Mouse (Mus musculus) 3134 (cell line): ENCODE measurements at regions not wholly inside any gene's neighbourhood (a gene's known extent, or its start where the extent isn't known, plus 50 kb on each side); places are given as distances from the start of the nearest gene placed in this dataset.

Source experiments
- DNase-seq: peaks from one replicate; pipeline ENCODE4 v3.0.0-alpha.2; 2011; ENCODE audit warnings: low spot score; ENCODE audit not compliant: insufficient read length; ENCODE audit errors: extremely low read depth

DNA sequence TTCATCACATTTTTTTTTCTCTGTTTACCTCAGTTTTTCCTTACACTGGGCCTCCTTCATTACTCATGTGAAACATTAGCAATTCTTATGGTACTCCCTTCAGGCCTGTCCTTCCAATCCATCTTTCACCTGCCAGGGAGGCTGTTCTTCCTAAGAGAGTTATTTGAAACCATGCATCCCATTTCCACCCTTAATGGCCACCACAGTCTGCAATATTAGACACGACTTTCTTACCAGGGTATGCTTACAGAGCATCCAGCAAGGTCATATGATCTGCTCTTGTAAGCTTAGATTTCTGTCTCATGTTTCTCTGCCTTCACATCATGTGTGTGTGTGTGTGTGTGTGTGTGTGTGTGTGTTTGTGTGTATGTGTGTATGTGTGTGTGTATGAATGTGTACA, 739.7 kb upstream of the Frg1 start:
- no peak for DNase-seq

DNA sequence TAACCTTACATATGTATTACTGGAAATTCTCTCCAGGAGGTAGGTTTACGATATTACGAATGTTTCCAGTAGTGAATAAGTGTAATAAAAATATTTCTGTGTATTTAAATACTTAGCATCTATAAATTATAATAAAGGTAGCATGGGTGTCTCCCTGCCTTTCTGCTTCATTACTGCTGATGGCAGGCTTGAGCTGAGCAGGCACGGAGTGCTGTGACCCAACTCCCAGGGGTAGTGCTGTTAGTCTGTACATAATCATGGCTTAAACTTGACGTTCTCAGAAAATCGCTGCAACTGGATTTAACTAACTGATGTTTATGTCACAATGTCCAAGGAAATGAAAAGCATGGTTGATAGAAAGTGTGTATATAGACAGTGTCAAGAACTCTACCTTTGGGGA, 727.8 kb upstream of the Frg1 start:
- DNase-seq = no peak

DNA sequence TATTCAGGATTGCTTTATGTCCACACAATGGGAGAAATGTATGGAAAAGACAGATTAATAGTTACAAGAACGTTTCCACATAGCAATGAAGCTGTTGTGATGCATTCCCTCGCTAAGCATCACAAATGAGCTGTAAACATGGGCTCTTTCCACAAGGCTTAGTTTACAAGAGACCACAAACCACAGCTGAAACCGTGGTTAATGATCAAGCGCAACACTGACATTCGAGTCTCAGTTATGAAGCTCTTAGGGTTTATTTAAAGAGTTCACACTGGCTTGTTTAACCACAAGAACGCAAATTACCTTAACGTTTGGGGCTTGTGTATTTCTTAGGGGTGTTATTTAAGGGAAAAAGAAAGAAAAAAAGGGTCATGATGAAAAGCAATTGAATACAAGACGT, 727.3 kb upstream of the Frg1 start:
- no peak for DNase-seq

DNA sequence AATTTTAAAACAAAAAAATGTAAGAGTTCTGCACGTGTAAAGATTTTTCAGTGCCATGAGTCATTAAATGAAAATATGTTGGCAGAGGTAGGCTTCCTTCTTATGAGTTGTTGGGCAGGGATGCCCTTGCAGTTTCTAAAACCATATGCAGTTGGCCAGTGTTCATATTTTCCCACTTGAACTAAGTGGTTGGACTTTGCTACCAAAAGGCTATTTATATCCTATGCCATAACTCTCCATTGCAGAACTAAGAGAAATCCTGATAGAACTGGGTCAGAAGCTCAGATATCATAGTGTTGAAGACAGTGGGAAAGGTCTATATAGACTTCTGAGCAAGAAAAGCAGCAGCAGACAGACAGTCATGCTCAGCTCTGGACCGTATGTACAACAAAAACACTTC, 690.7 kb upstream of the Frg1 start:
- DNase-seq = no peak

DNA sequence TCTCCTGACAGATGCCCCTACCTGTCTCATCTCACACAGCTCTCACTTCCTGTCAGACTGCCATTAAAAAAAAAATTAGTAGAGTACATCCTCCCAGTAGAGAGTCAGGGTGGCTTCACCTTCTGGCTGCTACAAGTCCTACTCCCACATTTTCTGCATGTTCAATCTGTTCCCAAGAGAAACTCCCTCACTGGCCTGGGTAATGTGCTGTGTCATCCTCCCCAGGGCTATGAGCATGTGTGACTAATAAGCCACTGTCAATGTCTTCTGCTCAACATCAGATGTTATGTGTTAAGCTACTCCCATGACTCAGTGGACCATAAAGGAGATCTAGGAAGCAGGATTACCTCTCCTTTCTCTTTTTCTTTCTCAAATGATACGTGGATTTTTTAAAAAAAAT, 652.4 kb upstream of the Frg1 start:
- DNase-seq = peak; percentile 21

DNA sequence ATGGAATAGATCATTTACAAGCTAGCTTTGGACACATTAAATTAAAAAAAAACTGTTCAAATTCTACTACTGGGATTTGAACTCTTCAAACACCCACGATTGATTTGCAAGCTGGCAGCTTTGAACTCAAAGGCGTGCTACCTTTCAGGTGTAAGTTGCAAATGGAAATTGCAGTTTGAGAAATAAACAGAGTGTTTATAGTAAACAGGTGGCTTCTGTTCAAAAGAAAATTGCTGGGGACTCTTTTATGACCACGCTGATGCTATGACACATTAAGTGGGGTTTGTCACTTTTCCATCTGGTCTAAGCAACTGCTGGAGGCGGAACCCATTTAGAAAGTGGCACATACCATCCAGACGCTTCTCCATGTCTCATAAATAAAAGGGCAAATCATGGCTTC, 626.7 kb upstream of the Frg1 start:
- no peak for DNase-seq

DNA sequence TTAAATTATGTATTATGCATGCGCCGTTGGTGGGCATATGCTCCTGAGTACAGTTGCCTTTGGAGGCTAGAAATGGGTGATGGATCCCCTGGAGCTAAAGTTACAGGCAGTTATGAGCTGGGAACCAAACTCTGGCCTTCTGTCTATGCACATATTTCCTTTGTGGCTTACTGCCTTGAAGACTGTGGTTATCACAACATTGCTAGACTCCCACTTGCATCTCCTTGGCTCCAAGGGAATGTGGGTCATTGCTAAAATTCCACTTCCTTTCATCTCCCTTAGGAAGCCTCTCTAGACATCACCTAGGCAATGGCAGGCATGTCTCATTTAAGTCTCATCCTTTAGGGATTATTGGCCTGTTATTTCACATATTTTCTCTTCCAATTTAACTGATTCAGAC, 622.4 kb upstream of the Frg1 start:
- DNase-seq = no peak

DNA sequence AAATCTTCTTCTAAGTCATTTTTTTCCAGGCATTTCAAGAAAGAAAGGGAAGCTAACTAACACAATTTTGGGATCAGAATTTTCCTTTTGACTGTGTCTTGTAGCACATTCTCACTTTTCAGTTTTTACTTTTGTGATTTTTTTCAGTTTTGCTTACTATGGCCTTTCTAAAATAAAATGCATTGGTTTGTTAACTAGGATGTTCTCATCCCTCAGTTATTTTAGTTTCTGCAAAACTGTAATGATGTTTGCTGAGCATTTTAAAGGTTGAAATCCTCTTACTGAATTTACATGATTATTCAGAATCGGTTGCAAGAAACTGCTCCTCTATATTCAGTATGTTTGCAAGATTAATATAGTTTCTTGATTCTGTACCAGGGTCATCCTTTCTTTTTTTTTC, 610.1 kb upstream of the Frg1 start:
- DNase-seq = no peak

DNA sequence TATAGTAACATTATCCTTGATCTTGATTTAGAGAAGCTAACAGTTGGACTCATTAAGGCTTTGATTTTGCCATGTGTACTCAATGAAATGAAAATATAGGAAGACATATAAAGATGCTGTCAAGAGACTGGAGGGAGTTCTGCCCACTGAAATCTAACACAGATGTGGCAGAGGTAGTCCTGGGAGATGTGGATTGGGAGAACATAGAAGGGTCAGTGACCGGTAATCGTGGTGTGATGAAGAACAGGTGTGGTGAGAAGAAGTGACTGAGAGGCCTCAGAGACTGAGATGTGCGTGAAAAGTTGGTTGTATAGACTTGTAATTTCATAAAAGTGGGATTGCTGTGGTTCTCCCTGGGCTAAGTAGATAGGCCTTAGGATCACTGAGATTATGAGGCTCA, 600.9 kb upstream of the Frg1 start:
- no peak for DNase-seq

DNA sequence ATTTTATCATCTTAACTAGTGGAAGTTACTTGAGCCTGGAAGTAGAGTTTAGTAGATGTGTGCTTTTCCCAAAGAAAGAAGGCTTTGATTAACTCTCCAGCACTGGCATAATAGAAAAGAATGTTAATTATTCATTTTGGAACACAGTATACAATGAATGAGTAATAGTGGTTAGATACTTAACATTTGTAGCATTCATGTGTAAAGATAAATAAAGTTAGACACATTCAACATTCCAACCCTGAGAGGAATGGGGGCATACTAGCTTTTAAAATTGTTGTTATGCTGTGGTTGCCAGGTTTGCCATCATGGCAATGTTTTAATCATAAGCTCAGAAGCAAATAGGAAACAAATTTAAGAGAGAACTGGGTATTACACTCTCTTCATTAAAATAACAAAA, 586.3 kb upstream of the Frg1 start:
- peak; percentile 1 for DNase-seq

DNA sequence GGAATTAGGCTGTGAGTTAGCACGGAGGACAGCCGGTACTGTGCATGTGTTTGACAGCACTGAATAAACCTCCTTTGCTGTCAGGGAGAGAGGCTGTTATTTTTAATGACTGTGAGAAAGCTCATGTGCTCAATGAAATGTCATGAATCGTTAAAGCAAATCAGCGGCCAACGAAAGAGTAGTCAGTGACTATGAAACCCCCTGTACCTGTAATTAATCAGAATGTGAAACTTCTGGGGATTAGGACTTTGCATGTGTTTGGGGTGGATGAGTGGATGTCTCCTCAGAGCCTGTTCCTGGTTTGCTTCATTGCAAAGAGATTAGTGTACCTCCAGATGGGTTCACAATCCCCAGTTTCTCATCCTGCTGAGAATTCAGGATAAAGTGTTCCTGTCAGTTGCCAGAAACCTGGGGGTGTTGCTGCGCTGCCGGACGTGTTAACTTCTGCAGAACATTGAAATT, 572.2 kb upstream of the Frg1 start:
- DNase-seq = no peak

DNA sequence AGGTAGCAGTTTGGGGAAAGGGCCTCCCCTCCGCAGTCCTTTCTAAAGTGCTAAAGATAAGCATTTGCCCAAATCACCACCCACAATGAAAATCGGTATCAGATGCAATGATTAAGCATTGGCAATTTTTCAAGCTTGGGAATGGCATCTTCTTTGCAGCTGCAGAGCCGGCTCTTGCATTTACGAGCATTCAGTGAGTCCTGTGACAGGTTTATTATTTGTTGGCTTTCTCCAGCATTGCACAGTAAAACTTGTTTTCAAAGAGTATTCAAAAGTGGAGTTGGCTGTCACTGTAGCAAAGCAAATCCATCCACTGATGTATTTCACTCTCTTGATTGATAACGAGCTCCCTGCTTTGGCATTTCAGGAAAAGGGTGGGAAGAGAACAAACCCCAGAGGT, 571.3 kb upstream of the Frg1 start:
- no peak for DNase-seq

DNA sequence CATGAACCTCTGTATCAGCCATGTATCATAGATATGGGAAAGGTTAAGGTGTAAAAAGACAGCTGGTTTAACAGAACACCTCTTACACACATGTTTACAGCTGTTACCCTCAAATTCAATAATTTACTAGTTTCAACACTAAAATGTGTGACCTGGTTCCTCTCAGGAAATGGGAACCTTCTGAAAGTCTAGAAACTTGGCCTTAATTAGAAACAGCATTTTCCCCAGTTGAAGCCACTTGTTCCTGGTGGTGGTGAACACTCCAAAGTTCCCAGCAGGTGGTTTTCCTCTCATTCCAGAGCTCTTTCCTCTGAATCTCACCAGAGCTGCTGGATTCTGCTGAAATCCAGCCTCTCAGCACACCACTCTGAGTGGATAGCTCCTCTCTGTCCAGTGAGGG, 570.5 kb upstream of the Frg1 start:
- DNase-seq = no peak

DNA sequence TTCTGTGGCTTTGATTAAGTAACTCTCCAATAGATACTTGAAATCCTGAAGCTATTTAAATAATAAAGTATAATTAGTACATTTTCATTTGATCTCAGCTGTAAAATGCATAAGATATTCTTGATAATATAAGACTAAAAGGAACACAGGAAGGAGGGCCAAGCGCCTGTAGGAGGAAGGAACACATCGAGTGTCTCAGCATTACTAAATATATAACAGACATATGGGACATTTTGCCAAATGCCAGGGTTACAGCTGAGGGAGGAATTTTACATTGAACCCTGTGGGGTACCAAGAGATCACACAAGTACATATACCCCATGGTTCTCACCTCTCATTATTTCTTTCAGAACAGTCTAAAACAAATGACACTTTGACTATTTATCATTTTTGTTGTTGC, 555.5 kb upstream of the Frg1 start:
- DNase-seq = no peak

DNA sequence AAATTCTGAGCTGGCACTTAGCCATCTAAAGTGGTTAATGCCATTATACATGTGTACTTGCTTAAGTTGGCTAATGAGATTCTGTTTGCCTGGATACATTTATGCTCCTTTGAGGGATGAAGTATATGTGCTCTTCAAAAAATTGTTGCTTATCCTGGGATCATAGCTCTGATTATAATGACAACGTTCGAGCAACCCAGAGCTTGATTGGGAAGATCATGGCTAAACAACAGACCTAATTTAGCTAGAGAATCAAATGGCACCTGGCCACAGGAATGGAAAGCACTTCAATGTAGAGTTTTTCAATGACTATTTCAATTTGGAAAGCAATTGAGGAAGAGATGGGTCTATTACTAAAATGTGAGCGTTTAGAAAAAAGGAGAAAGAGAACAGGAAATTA, 553.7 kb upstream of the Frg1 start:
- no peak for DNase-seq

DNA sequence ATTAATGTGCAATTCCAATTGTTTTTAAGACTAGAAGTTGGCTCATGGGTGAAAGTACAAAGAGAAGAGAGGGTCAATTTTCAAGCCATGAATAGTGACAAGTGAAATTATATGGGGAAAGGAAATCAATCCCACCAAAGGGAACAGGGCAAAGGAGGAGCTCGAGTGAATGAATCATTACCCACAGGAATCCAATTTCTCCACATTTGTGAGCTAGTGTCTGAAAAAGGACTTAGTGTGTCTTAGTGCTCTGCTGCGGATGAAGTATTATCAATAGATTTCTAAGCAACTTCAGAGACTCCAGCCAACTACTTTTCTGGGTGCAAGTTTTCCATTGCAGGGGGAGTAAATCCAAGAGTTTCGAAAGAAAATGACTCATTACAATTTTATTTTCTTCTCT, 552.5 kb upstream of the Frg1 start:
- no peak for DNase-seq

DNA sequence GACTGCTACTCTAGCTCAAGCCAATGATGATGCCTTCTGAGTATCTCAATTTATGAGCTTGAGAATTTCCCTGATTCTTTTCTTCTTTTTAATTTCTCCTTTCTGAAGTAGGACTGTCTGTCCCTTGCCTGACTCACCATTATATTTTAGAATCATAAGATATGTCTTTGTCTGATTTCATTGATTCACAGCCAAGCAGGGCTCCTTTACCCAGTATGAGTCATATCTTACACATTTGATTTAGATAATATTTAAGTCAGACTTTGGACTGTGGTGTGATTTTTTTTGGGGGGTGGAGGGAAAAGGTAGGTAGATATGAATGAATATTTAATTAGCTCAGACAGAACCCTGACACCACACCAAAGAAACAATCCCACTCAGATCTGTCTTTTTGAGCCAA, 547.2 kb upstream of the Frg1 start:
- DNase-seq = no peak

DNA sequence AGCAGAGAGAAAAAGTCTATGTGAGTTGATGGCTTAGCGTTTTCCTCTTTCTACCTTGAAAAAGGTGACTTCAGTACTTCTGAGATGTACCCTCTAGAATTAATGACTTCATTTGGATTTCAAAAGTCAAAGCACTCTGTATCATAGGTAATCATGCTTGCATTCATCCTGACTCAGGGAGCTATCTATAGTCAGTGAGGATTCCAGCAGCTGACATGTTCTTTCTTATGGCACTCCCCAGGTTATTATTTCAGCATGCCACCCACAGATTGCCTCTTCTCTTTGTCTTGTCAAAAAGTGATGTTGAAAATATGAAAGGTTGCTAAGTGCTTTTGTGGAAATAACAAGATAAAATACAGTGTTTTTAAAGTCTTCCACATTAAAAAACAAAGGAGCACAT, 540.0 kb upstream of the Frg1 start:
- DNase-seq = no peak

DNA sequence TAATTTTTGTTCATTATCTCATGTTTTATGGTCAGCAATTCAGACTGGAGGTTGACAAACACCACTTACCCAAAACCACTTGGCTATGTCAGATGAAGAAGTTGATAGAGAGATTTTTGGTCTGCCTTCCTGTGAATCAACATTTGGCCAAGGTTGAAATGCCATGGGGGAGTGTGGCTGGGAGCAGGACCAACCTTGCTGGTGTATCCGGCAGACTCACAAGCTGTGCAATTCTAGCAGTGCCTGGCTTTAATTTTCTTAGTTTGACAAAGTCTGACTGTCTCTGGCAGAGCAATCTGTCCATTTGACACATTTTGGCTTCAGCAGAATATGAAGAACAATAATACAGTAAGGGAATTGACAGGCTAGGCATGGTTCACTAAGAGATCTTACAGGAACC, 533.9 kb upstream of the Frg1 start:
- no peak for DNase-seq

DNA sequence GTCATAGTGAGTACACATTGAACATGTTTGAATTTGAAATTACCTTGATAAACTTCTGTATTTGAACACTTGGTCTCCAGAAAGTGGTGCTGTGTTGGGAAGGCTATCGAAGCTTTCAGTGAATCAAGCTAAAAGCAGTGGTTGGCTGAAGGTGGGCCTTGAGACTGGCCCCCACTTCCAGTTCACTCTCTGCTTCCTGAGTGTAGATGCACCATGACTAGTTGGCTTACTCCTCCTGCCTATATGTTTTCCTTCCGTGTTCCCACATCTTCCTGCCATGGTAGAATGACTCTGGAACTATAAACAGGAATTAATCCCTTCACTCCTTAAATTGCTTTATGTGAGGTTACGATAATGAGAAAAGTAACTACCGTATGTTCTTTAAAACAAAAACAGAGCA, 522.4 kb upstream of the Frg1 start:
- no peak for DNase-seq

DNA sequence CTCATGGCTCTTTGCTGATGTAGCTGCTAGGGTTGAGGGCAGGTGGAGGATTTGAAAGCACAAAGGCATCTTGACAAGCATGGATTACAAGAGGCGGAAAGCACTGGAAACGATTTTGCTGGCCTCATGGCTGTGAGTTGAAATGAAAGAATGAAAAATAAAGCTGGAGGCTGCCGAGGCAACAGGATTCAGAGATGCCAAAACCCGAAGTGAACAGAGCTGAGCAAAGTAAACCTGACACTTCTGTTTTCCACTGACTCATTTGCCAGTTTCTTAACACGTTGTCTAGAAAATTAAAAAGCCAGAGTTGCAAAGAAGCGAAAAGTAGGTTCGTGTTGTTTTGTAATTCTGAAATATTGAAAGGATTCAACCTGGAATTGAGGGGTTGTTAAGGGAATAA, 504.2 kb upstream of the Frg1 start:
- DNase-seq = no peak

DNA sequence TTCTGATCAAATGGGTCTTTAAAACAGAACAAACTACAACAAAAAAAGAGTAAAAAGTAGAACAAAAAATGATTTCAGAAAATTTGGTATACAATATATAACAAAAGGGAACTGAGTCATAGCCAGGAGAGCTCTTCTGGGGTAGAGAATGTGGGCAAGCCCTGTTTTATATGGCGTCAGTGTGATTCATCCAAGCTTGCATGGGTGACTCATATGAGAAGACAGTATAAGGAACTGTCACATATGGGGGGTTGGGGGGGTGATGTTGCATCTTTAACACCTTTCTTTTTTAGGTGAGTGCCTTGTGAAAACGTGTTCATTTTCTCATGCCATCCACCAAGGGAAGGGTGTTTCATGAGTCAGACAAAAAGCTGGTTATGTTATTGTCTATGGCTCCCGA, 503.7 kb upstream of the Frg1 start:
- no peak for DNase-seq

DNA sequence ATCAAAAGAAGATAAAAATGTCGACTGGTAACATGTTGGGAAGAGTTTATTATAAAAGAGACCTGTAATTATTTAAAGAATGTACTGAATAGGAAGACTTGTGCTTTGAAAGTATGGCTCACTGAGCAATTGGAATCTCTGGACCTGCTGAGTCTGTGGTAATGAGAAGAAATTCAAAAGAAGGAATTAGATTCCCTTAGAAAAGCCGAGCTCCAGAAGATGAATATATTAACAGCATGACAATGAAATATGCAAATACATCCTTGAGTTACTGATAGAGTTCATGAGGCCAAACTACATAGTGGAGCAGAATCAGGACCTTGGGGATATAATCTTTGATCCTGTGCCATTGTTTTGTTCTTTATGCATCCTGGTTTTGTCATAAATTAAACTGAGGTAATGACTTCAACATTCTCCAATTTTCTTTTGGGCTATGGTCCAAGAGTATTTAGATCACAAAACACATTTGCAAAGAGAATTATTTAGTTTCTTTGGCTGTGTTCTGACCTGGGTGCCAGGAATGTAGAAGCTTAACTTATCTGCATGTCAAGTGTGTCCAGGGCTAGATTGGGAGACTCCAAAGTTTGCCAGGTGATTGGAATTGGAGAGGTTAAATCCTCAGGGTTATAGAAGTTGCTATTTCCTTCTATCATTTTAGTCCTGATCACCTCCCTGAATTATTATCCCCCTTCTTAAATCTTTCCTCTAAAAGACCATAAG, 461.3 kb upstream of the Frg1 start:
- no peak for DNase-seq
